Comparison of ENCODE assay signal across 12 mouse cellular contexts in the genomic region with DNA sequence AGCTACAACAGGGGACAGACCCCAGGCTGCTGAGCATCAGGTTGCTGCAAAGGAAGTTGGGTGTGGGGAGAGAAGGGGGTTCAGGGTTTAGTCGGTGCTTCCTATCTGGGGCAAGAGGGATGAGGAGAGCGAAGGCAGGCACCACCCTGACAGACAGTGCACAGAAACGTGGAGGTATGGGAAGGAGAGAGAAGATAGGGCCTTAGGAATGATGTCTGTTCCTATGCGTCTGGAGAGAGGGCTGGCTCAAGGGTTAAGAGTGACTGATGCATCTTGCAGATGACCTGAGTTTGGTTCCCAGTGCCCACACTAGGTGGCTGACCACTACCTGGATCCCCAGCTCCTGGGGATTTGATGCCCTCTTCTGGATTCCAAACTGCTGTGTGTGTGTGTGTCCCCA. TPM values are rescaled to one million over a fixed set of nuclear protein-coding genes. Genes with fewer than 3 reads are reported as not detected.
DNase-seq lines count a peak whose midpoint lies in the region; ATAC-seq and TF ChIP-seq lines count a peak whose summit lies in the region.
"Had no signal": no experiment of that assay in that cellular context is flagged by ENCODE, and none has a peak within 500 bp of the region (broad histone marks: within the 10 kb centered on the region; RNA-seq: fewer than 3 reads in every experiment).

No protein-coding gene starts in this region.

- no peak for ATAC-seq in forebrain, embryonic 13.5 days
- ATAC-seq in forebrain, embryonic 16.5 days = no peak
- no peak for ATAC-seq in hindbrain, postnatal 0 days
- no peak for ATAC-seq in neural tube, embryonic 15.5 days (ENCODE audit: low FRiP score)

- TF ChIP-seq POLR2A in lung, adult 2 months (IDR thresholded peaks at IDR 0.05; ENCODE audit: borderline replicate concordance, extremely low read depth, low read depth, low read length) = peak; percentile 18; the same call in 1 of the 2 replicates

- WGBS in forebrain, embryonic 13.5 days = 80% methylated on average over 4 of the region's 4 CpGs
- 76% methylated on average over 4 of the region's 4 CpGs for WGBS in forebrain, embryonic 16.5 days
- 71% methylated on average over 4 of the region's 4 CpGs for WGBS in lung, adult 2 months
- 72% methylated on average over 4 of the region's 4 CpGs for WGBS in hindbrain, postnatal 0 days
- WGBS in neural tube, embryonic 15.5 days = 71% methylated on average over 4 of the region's 4 CpGs

- no peaks in the 10 kb centered on the region for H3K9me3 ChIP-seq in forebrain, embryonic 13.5 days (replicated peaks)
- H3K9me3 ChIP-seq in forebrain, embryonic 16.5 days (ENCODE audit: control insufficient read depth, low read length) = no peaks in the 10 kb centered on the region
- no peaks in the 10 kb centered on the region for H3K9me3 ChIP-seq in hindbrain, postnatal 0 days (ENCODE audit: low read length)
- no peaks in the 10 kb centered on the region for H3K9me3 ChIP-seq in neural tube, embryonic 15.5 days (replicated peaks)

- peaks cover 23% of the 10 kb centered on the region for H3K4me1 ChIP-seq in forebrain, embryonic 13.5 days
- peaks cover 17% of the 10 kb centered on the region for H3K4me1 ChIP-seq in forebrain, embryonic 16.5 days (replicated peaks; ENCODE audit: control insufficient read depth, insufficient read depth, low read length)
- H3K4me1 ChIP-seq in lung, adult 2 months (ENCODE audit: control insufficient read depth, insufficient read depth, low read length) = peaks cover 22% of the 10 kb centered on the region
- peaks cover 11% of the 10 kb centered on the region; the same call in 1 of the 2 replicates for H3K4me1 ChIP-seq in hindbrain, postnatal 0 days (ENCODE audit: insufficient read depth, low read length)
- H3K4me1 ChIP-seq in neural tube, embryonic 15.5 days = peaks cover 35% of the 10 kb centered on the region

- H3K9ac ChIP-seq in forebrain, embryonic 13.5 days = no peak overlapping the region
- H3K9ac ChIP-seq in forebrain, embryonic 16.5 days (replicated peaks; ENCODE audit: low read depth, low read length) = no peak overlapping the region
- H3K9ac ChIP-seq in hindbrain, postnatal 0 days (replicated peaks; ENCODE audit: low read length) = no peak overlapping the region
- H3K9ac ChIP-seq in neural tube, embryonic 15.5 days (replicated peaks) = no peak overlapping the region

- H3K27ac ChIP-seq in forebrain, embryonic 13.5 days = no peak overlapping the region
- no peak overlapping the region for H3K27ac ChIP-seq in forebrain, embryonic 16.5 days (ENCODE audit: low read length)
- peak overlapping the region; percentile 2; the same call in 1 of the 2 replicates for H3K27ac ChIP-seq in hindbrain, postnatal 0 days
- peak overlapping the region; percentile 77; the same call in 1 of the 2 replicates for H3K27ac ChIP-seq in neural tube, embryonic 15.5 days (replicated peaks)

- no peak overlapping the region for H3K4me3 ChIP-seq in forebrain, embryonic 13.5 days
- H3K4me3 ChIP-seq in forebrain, embryonic 16.5 days (replicated peaks; ENCODE audit: low read length) = no peak overlapping the region
- H3K4me3 ChIP-seq in lung, adult 2 months (replicated peaks; ENCODE audit: extremely low read depth, low read depth, low read length) = peak overlapping the region; percentile 4
- H3K4me3 ChIP-seq in hindbrain, postnatal 0 days (ENCODE audit: low read length) = no peak overlapping the region; the same call in 1 of the 2 replicates
- H3K4me3 ChIP-seq in neural tube, embryonic 15.5 days (replicated peaks) = peak overlapping the region; percentile 53

- H3K36me3 ChIP-seq in forebrain, embryonic 13.5 days (ENCODE audit: poor library complexity, severe bottlenecking) = no peaks in the 10 kb centered on the region
- no peaks in the 10 kb centered on the region for H3K36me3 ChIP-seq in forebrain, embryonic 16.5 days (ENCODE audit: control insufficient read depth, insufficient read depth)
- no peaks in the 10 kb centered on the region for H3K36me3 ChIP-seq in hindbrain, postnatal 0 days (ENCODE audit: insufficient read depth, low read length)
- H3K36me3 ChIP-seq in neural tube, embryonic 15.5 days = no peaks in the 10 kb centered on the region

- no peak for TF ChIP-seq CTCF in lung, adult 2 months (IDR thresholded peaks at IDR 0.05; ENCODE audit: insufficient read depth, low read length)
- TF ChIP-seq CTCF in hindbrain, postnatal 0 days (IDR thresholded peaks at IDR 0.05; ENCODE audit: low read depth) = peak; percentile 7; the same call in 1 of the 2 replicates

- peaks cover 22% of the 10 kb centered on the region for H3K27me3 ChIP-seq in forebrain, embryonic 13.5 days
- H3K27me3 ChIP-seq in forebrain, embryonic 16.5 days (replicated peaks; ENCODE audit: control insufficient read depth, insufficient read depth, low read length) = no peaks in the 10 kb centered on the region; the same call in 1 of the 2 replicates
- no peaks in the 10 kb centered on the region for H3K27me3 ChIP-seq in hindbrain, postnatal 0 days (ENCODE audit: insufficient read depth, low read length)
- H3K27me3 ChIP-seq in neural tube, embryonic 15.5 days (replicated peaks) = peaks cover 22% of the 10 kb centered on the region

- H3K4me2 ChIP-seq in forebrain, embryonic 13.5 days = peak overlapping the region; percentile 72
- no peak overlapping the region for H3K4me2 ChIP-seq in forebrain, embryonic 16.5 days (ENCODE audit: low read length)
- H3K4me2 ChIP-seq in hindbrain, postnatal 0 days (ENCODE audit: low read depth, low read length) = peak overlapping the region; percentile 97
- peak overlapping the region; percentile 98 for H3K4me2 ChIP-seq in neural tube, embryonic 15.5 days

- no peak for DNase-seq in lung, adult 2 months
- no peak for DNase-seq in lung, postnatal 4 days
- no peak for DNase-seq in hindbrain, postnatal 0 days (ENCODE audit: low spot score)
- no peak for DNase-seq in urinary bladder, postnatal 10 days (ENCODE audit: low spot score)
- no peak for DNase-seq in cerebellum, postnatal 4 days (ENCODE audit: low spot score in 2 of 2)

RNA-seq across cellular contexts. Expression of gene Fkbp5, which starts 0.4 kb away (rescaled TPM):
- polyA plus RNA-seq in forebrain, embryonic 13.5 days (2015; fragmentation: Nextera tagmentation; extraction: Ambion mirVana) = 29.4 and 30.1 TPM in 2 replicates
- 39.3 and 41.7 TPM in 2 replicates for polyA plus RNA-seq in forebrain, embryonic 16.5 days (2015; fragmentation: Nextera tagmentation; extraction: Ambion mirVana)
- 8.8 and 14.8 TPM in 2 replicates for polyA plus RNA-seq in lung, adult 2 months (2012; rRNA removed)
- 27.5 and 31.3 TPM in 2 replicates for total RNA-seq in hindbrain, postnatal 0 days (2014; rRNA removed)
- 18.5 and 20.0 TPM in 2 replicates for polyA plus RNA-seq in hindbrain, postnatal 0 days (2015; fragmentation: Nextera tagmentation; extraction: Ambion mirVana)
- 27.2 and 51.1 TPM in 2 replicates for polyA plus RNA-seq in neural tube, embryonic 15.5 days (2015; fragmentation: Nextera tagmentation; extraction: Ambion mirVana)

RNA-seq across cellular contexts. Expression of gene Armc12, which starts 13.7 kb away (rescaled TPM):
- not detected in 2 replicates for polyA plus RNA-seq in forebrain, embryonic 13.5 days (2015; fragmentation: Nextera tagmentation; extraction: Ambion mirVana)
- not detected in 2 replicates for polyA plus RNA-seq in forebrain, embryonic 16.5 days (2015; fragmentation: Nextera tagmentation; extraction: Ambion mirVana)
- polyA plus RNA-seq in lung, adult 2 months (2012; rRNA removed) = not detected in 2 replicates
- total RNA-seq in hindbrain, postnatal 0 days (2014; rRNA removed) = not detected in 2 replicates
- not detected in 2 replicates for polyA plus RNA-seq in hindbrain, postnatal 0 days (2015; fragmentation: Nextera tagmentation; extraction: Ambion mirVana)
- not detected in 2 replicates for polyA plus RNA-seq in neural tube, embryonic 15.5 days (2015; fragmentation: Nextera tagmentation; extraction: Ambion mirVana)
- total RNA-seq: common myeloid progenitor, adult 5-6 weeks; left cerebral cortex, postnatal 4 days had no signal
- polyA plus RNA-seq: neural tube, embryonic 11.5 days had no signal

RNA-seq across cellular contexts. Expression of gene Clpsl2, which starts 32.3 kb away (rescaled TPM):
- polyA plus RNA-seq in forebrain, embryonic 13.5 days (2015; fragmentation: Nextera tagmentation; extraction: Ambion mirVana) = not detected in 2 replicates
- not detected in 2 replicates for polyA plus RNA-seq in forebrain, embryonic 16.5 days (2015; fragmentation: Nextera tagmentation; extraction: Ambion mirVana)
- not detected in 2 replicates for polyA plus RNA-seq in lung, adult 2 months (2012; rRNA removed)
- not detected in 2 replicates for total RNA-seq in hindbrain, postnatal 0 days (2014; rRNA removed)
- not detected in 2 replicates for polyA plus RNA-seq in hindbrain, postnatal 0 days (2015; fragmentation: Nextera tagmentation; extraction: Ambion mirVana)
- polyA plus RNA-seq in neural tube, embryonic 15.5 days (2015; fragmentation: Nextera tagmentation; extraction: Ambion mirVana) = not detected in 2 replicates
- total RNA-seq: common myeloid progenitor, adult 5-6 weeks; left cerebral cortex, postnatal 4 days had no signal
- polyA plus RNA-seq: neural tube, embryonic 11.5 days had no signal

RNA-seq across cellular contexts. Expression of gene Clps, which starts 43.7 kb away (rescaled TPM):
- polyA plus RNA-seq in forebrain, embryonic 13.5 days (2015; fragmentation: Nextera tagmentation; extraction: Ambion mirVana) = 0.54 TPM in 1 of 2 replicates, not detected in the other
- not detected in 2 replicates for polyA plus RNA-seq in forebrain, embryonic 16.5 days (2015; fragmentation: Nextera tagmentation; extraction: Ambion mirVana)
- polyA plus RNA-seq in lung, adult 2 months (2012; rRNA removed) = 1.8 and 16.1 TPM in 2 replicates
- not detected in 2 replicates for total RNA-seq in hindbrain, postnatal 0 days (2014; rRNA removed)
- not detected in 2 replicates for polyA plus RNA-seq in hindbrain, postnatal 0 days (2015; fragmentation: Nextera tagmentation; extraction: Ambion mirVana)
- 20.5 TPM in 1 of 2 replicates, not detected in the other for polyA plus RNA-seq in neural tube, embryonic 15.5 days (2015; fragmentation: Nextera tagmentation; extraction: Ambion mirVana)
- total RNA-seq: common myeloid progenitor, adult 5-6 weeks; left cerebral cortex, postnatal 4 days had no signal
- polyA plus RNA-seq: neural tube, embryonic 11.5 days had no signal

RNA-seq across cellular contexts. Expression of gene Lhfpl5, which starts 58.6 kb away (rescaled TPM):
- 2.8 and 2.9 TPM in 2 replicates for polyA plus RNA-seq in forebrain, embryonic 13.5 days (2015; fragmentation: Nextera tagmentation; extraction: Ambion mirVana)
- 5.3 and 8.3 TPM in 2 replicates for polyA plus RNA-seq in forebrain, embryonic 16.5 days (2015; fragmentation: Nextera tagmentation; extraction: Ambion mirVana)
- polyA plus RNA-seq in lung, adult 2 months (2012; rRNA removed) = not detected in 2 replicates
- 26.6 and 42.3 TPM in 2 replicates for total RNA-seq in hindbrain, postnatal 0 days (2014; rRNA removed)
- 27.3 and 29.7 TPM in 2 replicates for polyA plus RNA-seq in hindbrain, postnatal 0 days (2015; fragmentation: Nextera tagmentation; extraction: Ambion mirVana)
- polyA plus RNA-seq in neural tube, embryonic 15.5 days (2015; fragmentation: Nextera tagmentation; extraction: Ambion mirVana) = 17.5 and 20.2 TPM in 2 replicates
- total RNA-seq: common myeloid progenitor, adult 5-6 weeks had no signal
- polyA plus RNA-seq: gonadal fat pad, adult 2 months had no signal

Comparison
In these comparisons a context has a peak if more than half of its experiments do, and no peak if none do; other contexts are left out.
1. H3K27ac ChIP-seq: peak in hindbrain, postnatal 0 days (single experiment) and neural tube, embryonic 15.5 days (single experiment); none in forebrain, embryonic 13.5 days (single experiment) and forebrain, embryonic 16.5 days (single experiment).
2. H3K4me3 ChIP-seq: peak in lung, adult 2 months (single experiment) and neural tube, embryonic 15.5 days (single experiment); none in forebrain, embryonic 13.5 days (single experiment), forebrain, embryonic 16.5 days (single experiment) and hindbrain, postnatal 0 days (single experiment).